Mouse (Mus musculus): ENCODE measurements around the gene Pmvk. TPM values are rescaled to one million over a fixed set of nuclear protein-coding genes. Genes with fewer than 3 reads are reported as not detected.
"Not testable (repeated sequence)": the region's sequence is repeated elsewhere in the genome, so short reads cannot be mapped to it uniquely, and the experiment has no call there.

The Pmvk gene
- polyA plus RNA-seq, 1 experiment from 2014 or later = 79.2 TPM

DNA sequence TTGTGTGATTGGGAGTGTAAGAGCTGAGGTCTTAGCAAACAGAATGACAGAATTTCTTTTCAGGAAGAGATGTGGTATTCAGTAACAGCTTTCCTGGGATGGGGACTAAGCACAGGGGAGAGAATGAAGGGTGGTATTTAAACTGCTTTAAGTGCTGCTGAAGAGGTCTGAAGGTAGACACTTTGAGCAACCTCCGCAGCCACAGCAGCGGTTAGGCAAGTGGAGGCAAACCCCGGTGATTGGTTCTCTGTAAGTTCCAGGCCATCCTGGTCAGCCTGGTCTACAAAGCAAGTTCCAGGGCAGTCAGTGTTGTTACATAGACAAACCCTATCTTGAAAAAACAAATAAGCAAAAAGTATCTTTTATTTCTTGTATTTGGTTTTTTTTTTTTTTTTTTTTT is 34.4 kb upstream of the Pmvk start:
- Histone ChIP-seq H3K4me3 (peak overlapping the region; percentile 73), H3K27me3 (ENCODE audit: low read depth, poor library complexity, severe bottlenecking) (no peaks in the 10 kb centered on the region), H3K27ac (replicated peaks) (peak overlapping the region; percentile 94), H3K36me3 (peaks cover 39% of the 10 kb centered on the region), H3K4me1 (peaks cover 66% of the 10 kb centered on the region), H3K9me3 (replicated peaks) (no peaks in the 10 kb centered on the region)
- WGBS = 43% methylated on average over 3 of the region's 3 CpGs
- no peak for DNase-seq (ENCODE audit: low spot score)

DNA sequence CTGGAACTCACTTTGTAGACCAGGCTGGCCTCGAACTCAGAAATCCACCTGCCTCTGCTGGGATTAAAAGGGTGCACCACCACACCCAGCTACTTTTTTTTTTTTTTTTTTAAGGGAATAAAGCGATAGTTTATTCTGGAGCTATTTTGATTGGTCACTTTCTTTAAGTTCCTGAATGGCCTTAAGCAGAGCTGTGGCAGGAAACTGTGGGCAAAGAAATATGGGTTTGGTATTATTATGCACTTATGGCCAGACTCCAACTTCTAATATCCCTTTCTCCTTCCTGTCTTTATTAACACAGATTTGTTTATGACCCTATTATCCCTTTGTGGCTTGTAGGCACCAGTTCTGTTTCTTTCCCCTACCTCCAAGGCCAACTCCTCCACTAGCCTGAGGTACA is 33.9 kb upstream of the Pmvk start:
- Histone ChIP-seq H3K9me3 (replicated peaks) (no peaks in the 10 kb centered on the region), H3K4me3 (peak overlapping the region; percentile 57)

DNA sequence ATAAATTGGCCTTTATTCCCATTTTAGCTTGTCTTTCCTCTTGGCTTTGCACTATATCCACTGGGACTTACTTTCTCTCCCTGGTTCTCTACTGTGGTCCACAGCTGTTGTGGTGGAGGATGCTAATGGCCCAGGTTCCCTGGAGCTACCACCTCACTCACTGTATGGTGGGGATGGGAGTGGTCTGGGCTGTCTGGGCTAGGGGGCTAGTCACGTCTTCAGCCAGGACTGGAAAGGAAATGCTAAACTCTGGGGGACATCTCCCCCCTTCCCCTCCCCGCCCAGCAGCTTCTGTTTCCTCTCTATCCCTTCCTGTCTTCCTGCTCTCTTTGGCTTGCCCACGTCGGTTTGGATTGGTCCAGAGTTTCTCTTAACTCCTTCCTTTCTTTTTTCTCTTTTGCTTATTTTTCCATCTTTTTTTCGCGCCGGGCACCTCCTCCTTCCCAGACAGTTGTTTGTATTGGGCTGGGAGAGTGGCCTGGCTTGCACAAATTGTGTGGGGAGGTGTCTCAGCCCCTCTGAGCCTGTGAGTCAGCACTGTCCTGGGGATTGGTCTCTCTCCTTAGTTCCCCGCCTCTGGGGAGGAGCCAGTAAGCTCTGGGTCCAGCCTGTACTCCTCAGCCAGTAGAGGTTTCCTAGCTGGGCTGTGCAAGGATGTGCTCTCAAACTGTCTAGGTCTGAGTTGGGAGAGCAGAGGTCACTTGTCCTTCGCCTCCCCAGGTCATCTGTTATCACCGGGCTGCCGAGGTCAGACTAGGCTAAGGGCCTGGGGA is 33.2 kb upstream of the Pmvk start:
- Histone ChIP-seq H3K27me3 (ENCODE audit: low read depth, poor library complexity, severe bottlenecking) (no peaks in the 10 kb centered on the region), H3K9me3 (replicated peaks) (no peaks in the 10 kb centered on the region), H3K27ac (replicated peaks) (peak overlapping the region; percentile 85), H3K36me3 (peaks cover 37% of the 10 kb centered on the region), H3K4me3 (peak overlapping the region; percentile 57), H3K4me1 (peaks cover 64% of the 10 kb centered on the region)
- DNase-seq (ENCODE audit: low spot score) = peak; percentile 72
- 2% methylated on average over 11 of the region's 11 CpGs for WGBS

More for the DNA sequence above, 33.9 kb upstream of the Pmvk start:
- Histone ChIP-seq H3K4me1 (peaks cover 66% of the 10 kb centered on the region), H3K27ac (replicated peaks) (peak overlapping the region; percentile 85; the same call in 1 of the 2 replicates), H3K36me3 (peaks cover 39% of the 10 kb centered on the region), H3K27me3 (ENCODE audit: low read depth, poor library complexity, severe bottlenecking) (no peaks in the 10 kb centered on the region)
- DNase-seq (ENCODE audit: low spot score) = no peak
- 65% methylated on average over 2 of the region's 2 CpGs for WGBS

DNA sequence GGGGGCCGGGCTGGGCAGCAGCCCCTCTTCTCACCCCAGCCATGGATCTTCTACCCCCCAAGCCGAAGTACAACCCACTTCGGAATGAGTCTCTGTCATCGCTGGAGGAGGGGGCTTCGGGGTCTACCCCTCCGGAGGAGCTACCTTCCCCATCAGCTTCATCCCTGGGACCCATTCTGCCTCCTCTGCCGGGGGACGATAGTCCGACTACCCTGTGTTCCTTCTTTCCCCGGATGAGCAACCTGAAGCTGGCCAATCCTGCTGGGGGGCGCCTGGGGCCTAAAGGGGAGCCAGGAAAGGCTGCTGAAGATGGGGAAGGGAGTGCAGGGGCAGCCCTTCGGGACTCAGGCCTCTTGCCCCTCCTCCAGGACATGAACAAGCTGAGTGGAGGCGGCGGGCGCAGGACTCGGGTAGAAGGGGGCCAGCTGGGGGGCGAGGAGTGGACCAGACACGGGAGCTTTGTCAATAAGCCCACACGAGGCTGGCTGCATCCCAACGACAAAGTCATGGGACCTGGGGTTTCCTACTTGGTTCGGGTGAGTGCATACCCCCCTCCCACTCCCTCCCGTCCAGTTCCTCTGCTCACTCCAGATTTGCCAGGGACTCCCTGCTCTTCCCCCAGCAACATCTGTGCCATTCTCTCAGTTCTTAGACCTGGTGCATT is 32.4 kb upstream of the Pmvk start:
- H3K9me3 ChIP-seq (replicated peaks) = no peaks in the 10 kb centered on the region
- no peaks in the 10 kb centered on the region for H3K27me3 ChIP-seq (ENCODE audit: low read depth, poor library complexity, severe bottlenecking)
- DNase-seq (ENCODE audit: low spot score) = no peak
- peak overlapping the region; percentile 57 for H3K4me3 ChIP-seq
- peak overlapping the region; percentile 85 for H3K27ac ChIP-seq (replicated peaks)
- WGBS = 5% methylated on average over 22 of the region's 22 CpGs
- H3K4me1 ChIP-seq = peaks cover 57% of the 10 kb centered on the region
- peaks cover 38% of the 10 kb centered on the region for H3K36me3 ChIP-seq

DNA sequence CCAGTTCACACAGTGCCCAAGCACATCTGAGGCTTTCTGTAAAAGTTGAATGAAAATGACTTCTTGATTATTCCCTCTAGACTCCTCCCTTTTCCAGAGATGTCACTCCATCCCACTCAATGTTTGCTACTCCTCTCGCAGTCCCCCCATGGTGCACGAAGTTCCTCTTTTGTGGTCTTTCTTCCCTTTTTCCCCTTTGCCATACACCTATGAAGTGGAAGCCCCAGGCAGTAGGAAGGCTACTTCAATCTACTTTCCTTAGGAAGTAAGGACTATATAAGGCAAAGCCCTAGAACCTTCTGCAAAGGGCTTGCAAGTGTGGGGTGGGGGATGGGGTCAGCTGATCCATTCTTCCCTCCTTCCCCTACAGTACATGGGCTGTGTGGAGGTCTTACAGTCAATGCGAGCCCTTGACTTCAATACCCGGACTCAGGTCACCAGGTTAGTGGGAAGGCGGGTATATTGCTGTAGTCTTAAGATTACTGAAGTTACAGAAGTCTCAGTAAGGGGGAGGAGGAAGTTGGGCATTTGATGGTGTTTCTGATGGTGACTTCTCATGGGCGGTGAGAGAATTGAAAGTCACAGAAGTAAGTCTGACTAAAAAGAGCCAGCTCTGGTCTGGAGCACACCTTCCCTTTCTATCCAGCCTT is 31.7 kb upstream of the Pmvk start:
- Histone ChIP-seq H3K4me3 (peak overlapping the region; percentile 57), H3K36me3 (peaks cover 45% of the 10 kb centered on the region), H3K9me3 (replicated peaks) (no peaks in the 10 kb centered on the region), H3K27ac (replicated peaks) (peak overlapping the region; percentile 85), H3K27me3 (ENCODE audit: low read depth, poor library complexity, severe bottlenecking) (no peaks in the 10 kb centered on the region), H3K4me1 (peaks cover 52% of the 10 kb centered on the region)
- no peak for DNase-seq (ENCODE audit: low spot score)
- 72% methylated on average over 6 of the region's 6 CpGs for WGBS

DNA sequence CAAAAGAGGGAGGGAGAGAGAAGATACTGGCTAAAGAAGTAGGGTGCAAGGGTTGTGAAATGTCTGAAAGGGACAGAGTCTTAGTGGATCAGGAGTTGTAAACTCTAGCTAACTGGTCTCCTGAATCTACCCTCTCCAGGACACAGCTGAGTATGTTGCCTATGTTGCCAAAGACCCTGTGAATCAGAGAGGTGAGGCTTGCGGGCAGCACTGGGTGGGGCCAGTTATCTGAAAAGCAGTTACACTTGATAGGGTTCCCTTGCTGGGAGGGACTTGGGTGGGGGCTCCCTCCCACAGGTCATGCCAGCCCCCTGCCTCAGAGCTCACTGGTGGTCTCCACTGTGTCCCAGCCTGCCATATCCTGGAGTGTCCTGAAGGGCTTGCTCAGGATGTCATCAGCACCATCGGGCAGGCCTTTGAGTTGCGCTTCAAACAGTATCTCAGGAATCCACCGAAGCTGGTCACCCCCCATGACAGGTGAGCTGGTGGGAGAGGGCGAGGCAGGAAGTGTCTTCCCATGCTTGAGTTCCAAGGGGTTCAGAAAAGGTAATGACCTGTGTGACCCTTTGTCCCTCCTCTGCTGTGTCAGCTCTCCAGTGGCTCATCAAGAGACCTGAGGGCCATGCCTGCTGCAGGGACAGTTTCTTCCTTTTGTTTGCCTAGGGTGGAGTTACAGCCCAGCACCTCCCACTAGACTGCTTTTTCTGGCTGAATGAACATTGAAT is 29.8 kb upstream of the Pmvk start:
- H3K27me3 ChIP-seq (ENCODE audit: low read depth, poor library complexity, severe bottlenecking) = no peaks in the 10 kb centered on the region
- WGBS = 90% methylated on average over 5 of the region's 5 CpGs
- no peak for DNase-seq (ENCODE audit: low spot score)
- no peak overlapping the region for H3K4me3 ChIP-seq
- H3K4me1 ChIP-seq = peaks cover 47% of the 10 kb centered on the region
- peaks cover 58% of the 10 kb centered on the region for H3K36me3 ChIP-seq
- no peak overlapping the region for H3K27ac ChIP-seq (replicated peaks)
- H3K9me3 ChIP-seq (replicated peaks) = no peaks in the 10 kb centered on the region

DNA sequence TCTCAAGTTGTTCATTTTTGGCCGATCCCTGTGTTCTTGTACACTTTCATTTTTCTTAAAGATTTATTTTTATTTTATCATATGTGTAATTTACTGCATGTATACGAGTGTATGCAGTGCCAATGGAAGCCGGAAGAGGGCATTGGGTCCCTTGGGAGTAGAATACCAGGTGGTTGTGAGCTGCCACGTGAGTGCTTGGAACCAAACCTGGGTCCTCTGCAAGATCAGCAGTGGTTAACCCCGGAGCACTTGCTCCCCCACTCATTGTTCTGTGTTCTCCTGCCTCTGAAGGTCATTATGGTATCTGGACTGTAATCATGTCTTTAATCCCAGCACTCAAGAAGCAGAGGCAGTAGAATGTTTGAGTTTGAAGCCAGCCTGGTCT is 29.2 kb upstream of the Pmvk start:
- Histone ChIP-seq H3K4me3 (no peak overlapping the region), H3K9me3 (replicated peaks) (no peaks in the 10 kb centered on the region), H3K36me3 (peaks cover 58% of the 10 kb centered on the region), H3K27ac (replicated peaks) (no peak overlapping the region), H3K27me3 (ENCODE audit: low read depth, poor library complexity, severe bottlenecking) (no peaks in the 10 kb centered on the region), H3K4me1 (peaks cover 47% of the 10 kb centered on the region)
- DNase-seq (ENCODE audit: low spot score) = no peak
- WGBS = 92% methylated on average over 5 of the region's 5 CpGs

DNA sequence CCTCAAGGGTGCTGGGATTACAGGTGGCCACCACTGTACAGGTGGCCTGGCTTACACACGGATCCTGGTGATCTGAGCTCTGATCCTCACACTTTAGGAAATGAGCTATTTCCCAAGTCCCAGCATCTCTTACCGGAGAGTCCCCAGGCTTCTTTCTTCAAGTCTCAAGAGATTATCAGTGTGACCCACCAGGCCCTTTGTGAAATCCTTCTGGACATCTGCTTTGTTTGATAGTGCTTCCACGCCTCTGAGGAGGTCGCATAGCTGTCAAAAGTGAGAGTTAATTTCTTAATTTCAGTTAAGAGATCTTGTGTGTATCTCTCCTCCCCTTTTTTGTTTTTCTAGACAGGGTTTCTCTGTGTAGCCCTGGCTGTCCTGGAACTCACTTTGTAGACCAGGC is 28.5 kb upstream of the Pmvk start:
- H3K36me3 ChIP-seq = peaks cover 58% of the 10 kb centered on the region
- no peak overlapping the region; the same call in 1 of the 2 replicates for H3K4me3 ChIP-seq
- H3K27me3 ChIP-seq (ENCODE audit: low read depth, poor library complexity, severe bottlenecking) = no peaks in the 10 kb centered on the region
- no peak overlapping the region for H3K27ac ChIP-seq (replicated peaks)
- DNase-seq (ENCODE audit: low spot score) = no peak
- H3K4me1 ChIP-seq = peaks cover 47% of the 10 kb centered on the region
- H3K9me3 ChIP-seq (replicated peaks) = no peaks in the 10 kb centered on the region
- WGBS = 86% methylated on average over 4 of the region's 4 CpGs

DNA sequence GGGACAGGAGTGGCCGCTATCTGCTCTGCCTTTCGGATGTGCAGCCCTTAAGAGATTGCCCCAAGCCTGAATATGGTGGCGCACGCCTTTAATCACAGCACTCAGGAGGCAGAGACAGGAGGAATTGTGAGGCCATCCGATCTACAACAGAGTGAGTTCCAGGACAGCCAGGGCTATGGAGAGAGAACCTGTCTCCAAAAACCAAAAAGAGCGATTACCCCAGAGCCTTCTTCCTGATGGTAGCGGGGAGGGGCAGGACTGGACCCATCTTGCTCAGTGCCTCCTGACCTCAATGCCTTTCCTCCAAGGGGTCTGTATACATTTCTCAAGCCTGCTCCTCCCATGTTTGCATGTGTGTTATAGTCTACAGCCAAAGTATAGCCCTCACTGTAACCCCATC is 25.3 kb upstream of the Pmvk start:
- H3K4me3 ChIP-seq; H3K9me3 ChIP-seq (replicated peaks); DNase-seq (ENCODE audit: low spot score); H3K27me3 ChIP-seq (ENCODE audit: low read depth, poor library complexity, severe bottlenecking); H3K27ac ChIP-seq (replicated peaks): not testable (repeated sequence)
- peaks cover 67% of the 10 kb centered on the region for H3K36me3 ChIP-seq
- WGBS = 92% methylated on average over 7 of the region's 7 CpGs
- peaks cover 32% of the 10 kb centered on the region for H3K4me1 ChIP-seq

DNA sequence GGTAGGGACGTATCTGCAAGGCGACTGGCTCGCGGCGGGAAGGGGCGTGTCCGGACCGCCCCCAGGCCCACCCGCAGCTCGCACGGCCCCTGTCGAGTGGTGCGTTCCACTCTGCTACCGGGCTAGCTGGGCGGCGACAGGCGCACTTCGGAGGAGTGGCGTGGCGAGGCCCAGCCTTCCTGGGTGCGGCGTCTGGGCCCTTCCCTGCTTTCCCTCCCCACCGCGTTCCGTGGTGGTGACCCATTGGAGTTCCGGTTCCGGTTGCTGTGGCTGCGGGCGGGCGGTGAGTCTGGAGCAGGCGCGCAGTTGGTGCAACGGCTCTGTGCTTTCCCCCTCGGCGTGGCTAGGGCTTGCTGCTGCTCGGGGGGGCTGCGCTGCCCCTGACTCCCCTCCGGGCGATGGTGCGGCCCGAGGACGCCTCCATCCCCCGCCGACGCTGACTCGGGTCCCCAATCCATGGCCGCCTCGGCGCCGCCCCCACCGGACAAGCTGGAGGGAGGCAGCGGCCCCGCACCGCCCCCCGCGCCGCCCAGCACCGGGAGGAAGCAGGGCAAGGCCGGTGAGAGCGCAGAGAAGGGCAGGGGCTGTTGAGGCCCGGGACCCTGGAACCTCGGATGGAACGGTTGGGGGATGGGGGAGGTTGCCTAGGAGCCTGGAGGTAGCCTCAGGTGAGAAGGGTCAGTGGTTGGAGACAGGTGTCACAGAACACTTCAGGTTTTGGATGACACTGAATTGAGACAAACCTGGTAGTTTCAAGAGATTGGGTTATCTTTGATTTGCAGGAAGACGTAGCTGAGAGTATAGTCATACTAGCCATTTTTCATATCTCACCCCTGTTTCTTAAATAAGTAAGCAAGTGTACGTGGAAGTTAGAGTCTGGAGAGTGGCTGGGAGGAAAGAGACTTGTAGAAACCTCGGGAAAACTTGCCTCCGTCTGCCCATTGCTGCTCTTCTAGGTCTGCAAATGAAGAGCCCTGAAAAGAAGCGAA is 23.9 kb upstream of the Pmvk start, which contains the start of gene Pygo2:
Gene Pygo2, plus strand, starts transcription at position 44 of the 989 bp plus-strand sequence.
- 3% methylated on average over 67 of the region's 68 CpGs for WGBS
- Histone ChIP-seq H3K4me1 (peaks cover 28% of the 10 kb centered on the region), H3K4me3 (peak within 1 kb of the TSS; percentile 95), H3K27me3 (ENCODE audit: low read depth, poor library complexity, severe bottlenecking) (no peaks in the 10 kb centered on the region), H3K9me3 (replicated peaks) (no peaks in the 10 kb centered on the region), H3K27ac (replicated peaks) (peak within 1 kb of the TSS; percentile 94), H3K36me3 (peaks cover 64% of the 10 kb centered on the region)
- DNase-seq (ENCODE audit: low spot score) = peak; percentile 95

DNA sequence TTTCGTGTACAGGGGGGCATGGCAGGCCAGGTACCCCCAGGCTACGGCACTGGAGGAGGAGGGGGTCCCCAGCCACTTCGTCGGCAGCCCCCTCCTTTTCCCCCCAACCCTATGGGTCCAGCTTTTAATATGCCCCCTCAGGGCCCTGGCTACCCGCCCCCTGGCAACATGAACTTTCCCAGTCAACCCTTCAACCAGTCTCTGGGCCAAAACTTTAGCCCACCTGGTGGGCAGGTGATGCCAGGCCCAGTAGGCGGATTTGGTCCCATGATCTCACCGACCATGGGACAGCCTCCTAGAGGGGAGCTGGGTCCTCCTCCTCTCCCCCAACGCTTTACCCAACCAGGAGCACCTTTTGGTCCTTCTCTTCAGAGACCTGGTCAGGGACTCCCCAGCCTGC is 21.7 kb upstream of the Pmvk start:
- H3K4me1 ChIP-seq = peaks cover 45% of the 10 kb centered on the region

More for the DNA sequence above, 21.7 kb upstream of the Pmvk start:
- Histone ChIP-seq H3K27ac (replicated peaks) (no peak overlapping the region), H3K36me3 (peaks cover 45% of the 10 kb centered on the region), H3K27me3 (ENCODE audit: low read depth, poor library complexity, severe bottlenecking) (no peaks in the 10 kb centered on the region), H3K4me3 (no peak overlapping the region), H3K9me3 (replicated peaks) (no peaks in the 10 kb centered on the region)
- DNase-seq (ENCODE audit: low spot score) = no peak
- WGBS = 95% methylated on average over 8 of the region's 8 CpGs

Data from midbrain, embryonic 10.5 days (tissue).